Mouse (Mus musculus) lung, postnatal 36 days (tissue): ENCODE measurements at regions not wholly inside any gene's neighbourhood (a gene's known extent, or its start where the extent isn't known, plus 50 kb on each side); places are given as distances from the start of the nearest gene placed in this dataset.

Source experiments
- DNase-seq: peaks from one replicate; pipeline ENCODE4 v3.0.0; 2022; ENCODE audit warnings: mixed read lengths

GRCm38 (mm10) chr7:75063816-75064215, 245.2 kb downstream of the Sv2b start:
- DNase-seq = no peak

GRCm38 (mm10) chr7:75050231-75050630, 258.8 kb downstream of the Sv2b start:
- DNase-seq = no peak

- peak; percentile 21 for DNase-seq
Observed at GRCm38 (mm10) chr7:75049751-75050150, 259.3 kb downstream of the Sv2b start.

- no peak for DNase-seq
Observed at GRCm38 (mm10) chr7:75048822-75049221, 260.2 kb downstream of the Sv2b start.

GRCm38 (mm10) chr7:75047827-75048226, 261.2 kb downstream of the Sv2b start:
- no peak for DNase-seq

- DNase-seq = no peak
Observed at GRCm38 (mm10) chr7:75040871-75041270, 268.2 kb downstream of the Sv2b start.

- no peak for DNase-seq
Observed at GRCm38 (mm10) chr7:75026191-75026590, 282.9 kb downstream of the Sv2b start.

- DNase-seq = no peak
Observed at GRCm38 (mm10) chr7:75021966-75022365, 287.1 kb downstream of the Sv2b start.

- peak; percentile 5 for DNase-seq
Observed at GRCm38 (mm10) chr7:75018640-75019039, 290.4 kb downstream of the Sv2b start.

- no peak for DNase-seq
Observed at GRCm38 (mm10) chr7:75008481-75008880, 300.6 kb downstream of the Sv2b start.

- DNase-seq = peak; percentile 4
Observed at GRCm38 (mm10) chr7:74990198-74990597, 318.9 kb downstream of the Sv2b start.

GRCm38 (mm10) chr7:74979479-74979878, 329.6 kb downstream of the Sv2b start:
- DNase-seq = no peak

GRCm38 (mm10) chr7:74975986-74976385, 333.1 kb downstream of the Sv2b start:
- DNase-seq = no peak

- DNase-seq = no peak
Observed at GRCm38 (mm10) chr7:74974448-74974847, 334.6 kb downstream of the Sv2b start.

- no peak for DNase-seq
Observed at GRCm38 (mm10) chr7:74944421-74945098, 364.5 kb downstream of the Sv2b start.

GRCm38 (mm10) chr7:74942917-74943316, 366.1 kb downstream of the Sv2b start:
- DNase-seq = no peak

GRCm38 (mm10) chr7:74942146-74942545, 366.9 kb downstream of the Sv2b start:
- DNase-seq = peak; percentile 3

- no peak for DNase-seq
Observed at GRCm38 (mm10) chr7:74929142-74929829, 374.7 kb upstream of the Slco3a1 start.

- no peak for DNase-seq
Observed at GRCm38 (mm10) chr7:74928226-74928927, 373.8 kb upstream of the Slco3a1 start.

GRCm38 (mm10) chr7:74926729-74927128, 372.1 kb upstream of the Slco3a1 start:
- no peak for DNase-seq

GRCm38 (mm10) chr7:74924156-74924555, 369.6 kb upstream of the Slco3a1 start:
- DNase-seq = no peak

GRCm38 (mm10) chr7:74908311-74908962, 353.9 kb upstream of the Slco3a1 start:
- no peak for DNase-seq

GRCm38 (mm10) chr7:74907391-74907790, 352.8 kb upstream of the Slco3a1 start:
- DNase-seq = no peak
